Mouse (Mus musculus): ENCODE measurements around the gene Slc37a2. TPM values are rescaled to one million over a fixed set of nuclear protein-coding genes. Genes with fewer than 3 reads are reported as not detected.

The Slc37a2 gene
- total and polyA plus RNA-seq, 3 experiments: 8.9 to 14.5 (median 13.0) TPM

DNA sequence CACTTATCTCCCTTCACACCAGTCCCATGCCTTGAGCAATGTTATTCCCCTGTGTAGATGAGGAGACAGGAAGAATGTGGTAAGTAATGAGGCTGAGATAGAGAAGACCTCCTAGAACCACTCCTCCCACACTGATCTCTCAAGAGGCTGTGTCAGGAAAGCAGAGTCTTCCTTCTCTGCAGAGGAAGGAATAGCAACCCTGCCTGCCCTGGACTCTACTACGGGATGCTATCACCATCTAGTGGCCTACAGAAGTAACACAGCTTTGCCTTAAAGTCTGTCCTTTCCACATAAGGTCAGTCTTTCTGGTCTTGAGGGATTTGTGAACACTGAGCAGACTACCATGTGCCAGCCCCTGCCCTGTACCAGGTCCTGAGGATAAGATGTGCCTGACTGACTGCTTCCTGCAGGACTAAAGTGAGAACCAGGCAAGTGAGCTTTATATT, 25.6 kb downstream of the Slc37a2 start:
- no peak overlapping the region for H3K27ac ChIP-seq (ENCODE audit: insufficient read depth, low read depth)
- in situ Hi-C loops (cut with MboI; ENCODE audit: low pct_ligation_motif_present, low pct_unique_long_range_greater_than_20kb, low sequenced_read_pairs): loop anchor here (5.0 kb wide), 1 partner anchor 53 kb away; no protein-coding TSS in a partner anchor
- H3K4me1 ChIP-seq (ENCODE audit: control insufficient read depth in 1 of 2, insufficient read depth in 2 of 2): peaks cover 0 to 17% of the 10 kb centered on the region in 2 experiments; a peak in 2 of 4 replicates
- peak; percentile 60 for DNase-seq (ENCODE audit: extremely low read depth)
- H3K9me3 ChIP-seq (replicated peaks; ENCODE audit: low read length): no peaks in the 10 kb centered on the region
- peak; percentile 30; the same call in 1 of the 2 replicates for TF ChIP-seq ZNF384 (IDR thresholded peaks at IDR 0.05; ENCODE audit: low read depth, low read length)
- peak; percentile 35; the same call in 1 of the 2 replicates for TF ChIP-seq ZC3H11A (IDR thresholded peaks at IDR 0.05; ENCODE audit: low read depth, low read length)
- peak; percentile 98 for TF ChIP-seq RAD21 (IDR thresholded peaks at IDR 0.05; ENCODE audit: low read depth, low read length)
- peak; percentile 87 for TF ChIP-seq SMC3 (IDR thresholded peaks at IDR 0.05; ENCODE audit: low read depth, low read length)
- peak; percentile 94 to 95 for TF ChIP-seq CTCF (conservative IDR thresholded peaks at IDR 0.05 in 1 of 2, IDR thresholded peaks at IDR 0.05 in 1 of 2; ENCODE audit: low read depth in 2 of 2, low read length in 2 of 2)
- no peak for TF ChIP-seq JUND (conservative IDR thresholded peaks at IDR 0.05; ENCODE audit: low read depth, low read length)
- no peak for TF ChIP-seq TBP (conservative IDR thresholded peaks at IDR 0.05; ENCODE audit: low read depth, low read length)
- dilution Hi-C loops (cut with MboI; ENCODE audit: extremely low pct_ligation_motif_present, extremely low pct_unique_long_range_greater_than_20kb, low sequenced_read_pairs): no loop called here
- H3K79me2 ChIP-seq (replicated peaks; ENCODE audit: control insufficient read depth, extremely low read depth, insufficient read depth, poor library complexity, severe bottlenecking): no peaks in the 10 kb centered on the region
- H3K4me2 ChIP-seq (ENCODE audit: insufficient read depth, low read depth, poor library complexity, severe bottlenecking): no peak overlapping the region
- H3K27me3 ChIP-seq (replicated peaks): no peaks in the 10 kb centered on the region
- no peak overlapping the region for H3K4me3 ChIP-seq (replicated peaks in 1 of 3; ENCODE audit: low read depth in 2 of 3, low read length in 2 of 3, poor library complexity in 1 of 3)
- no peak overlapping the region for H3K9ac ChIP-seq (ENCODE audit: insufficient read depth, low read depth)
- H3K36me3 ChIP-seq (replicated peaks in 1 of 2; ENCODE audit: control insufficient read depth in 1 of 2, insufficient read depth in 1 of 2, low read length in 1 of 2): peaks cover 25 to 73% of the 10 kb centered on the region in 2 experiments

- Histone ChIP-seq H3K9ac (ENCODE audit: insufficient read depth, low read depth) (no peak overlapping the region), H3K27ac (ENCODE audit: insufficient read depth, low read depth) (no peak overlapping the region), H3K9me3 (replicated peaks; ENCODE audit: low read length) (no peaks in the 10 kb centered on the region), H3K4me1 (ENCODE audit: control insufficient read depth in 1 of 2, insufficient read depth in 2 of 2) (peaks cover 0 to 11% of the 10 kb centered on the region in 2 experiments; a peak in 2 of 4 replicates), H3K4me2 (ENCODE audit: insufficient read depth, low read depth, poor library complexity, severe bottlenecking) (no peak overlapping the region), H3K4me3 (replicated peaks in 1 of 3; ENCODE audit: low read depth in 2 of 3, low read length in 2 of 3, poor library complexity in 1 of 3) (no peak overlapping the region), H3K27me3 (replicated peaks) (no peaks in the 10 kb centered on the region), H3K79me2 (replicated peaks; ENCODE audit: control insufficient read depth, extremely low read depth, insufficient read depth, poor library complexity, severe bottlenecking) (no peaks in the 10 kb centered on the region), H3K36me3 (replicated peaks in 1 of 2; ENCODE audit: control insufficient read depth in 1 of 2, insufficient read depth in 1 of 2, low read length in 1 of 2) (peaks cover 8 to 36% of the 10 kb centered on the region in 2 experiments)
- no peak for DNase-seq (ENCODE audit: extremely low read depth)
- dilution Hi-C loops (cut with MboI; ENCODE audit: extremely low pct_ligation_motif_present, extremely low pct_unique_long_range_greater_than_20kb, low sequenced_read_pairs) (no loop called here), in situ Hi-C loops (cut with MboI; ENCODE audit: low pct_ligation_motif_present, low pct_unique_long_range_greater_than_20kb, low sequenced_read_pairs) (loop anchor here (5.0 kb wide), 1 partner anchor 48 kb away; no protein-coding TSS in a partner anchor)
- TF ChIP-seq MAFK (IDR thresholded peaks at IDR 0.05; ENCODE audit: insufficient replicate concordance, low read length) (no peak), CHD2 (IDR thresholded peaks at IDR 0.05; ENCODE audit: low read length) (no peak), ZC3H11A (IDR thresholded peaks at IDR 0.05; ENCODE audit: low read depth, low read length) (no peak), IRF4 (IDR thresholded peaks at IDR 0.05; ENCODE audit: low read depth, low read length) (no peak), HCFC1 (IDR thresholded peaks at IDR 0.05; ENCODE audit: low read depth, low read length) (no peak), BHLHE40 (IDR thresholded peaks at IDR 0.05; ENCODE audit: low read depth, low read length) (no peak), MXI1 (IDR thresholded peaks at IDR 0.05; ENCODE audit: low read depth, low read length) (no peak), POLR2A (IDR thresholded peaks at IDR 0.05; ENCODE audit: low read depth, low read length) (no peak), KAT2A (IDR thresholded peaks at IDR 0.05; ENCODE audit: insufficient replicate concordance, low read length) (no peak), USF2 (conservative IDR thresholded peaks at IDR 0.05; ENCODE audit: low read depth, low read length) (no peak), TCF12 (IDR thresholded peaks at IDR 0.05; ENCODE audit: low read depth, low read length) (no peak), ETS1 (conservative IDR thresholded peaks at IDR 0.05; ENCODE audit: low read depth, low read length) (no peak), RAD21 (IDR thresholded peaks at IDR 0.05; ENCODE audit: low read depth, low read length) (no peak), USF1 (IDR thresholded peaks at IDR 0.05; ENCODE audit: low read depth, low read length) (no peak), MYC (IDR thresholded peaks at IDR 0.05; ENCODE audit: low read depth, low read length) (no peak), CHD1 (IDR thresholded peaks at IDR 0.05; ENCODE audit: low read depth, low read length) (no peak), RCOR1 (conservative IDR thresholded peaks at IDR 0.05; ENCODE audit: low read depth, low read length) (no peak), ZNF384 (IDR thresholded peaks at IDR 0.05; ENCODE audit: low read depth, low read length) (no peak), ZMIZ1 (IDR thresholded peaks at IDR 0.05; ENCODE audit: low read depth, low read length) (no peak)
Observed at GRCm38 (mm10) chr9:37225581-37225980, 30.0 kb downstream of the Slc37a2 start.

Measured in CH12.LX (cell line).